Mouse (Mus musculus) embryonic fibroblast, embryonic 13.5 days (primary cell): ENCODE measurements at regions not wholly inside any gene's neighbourhood (a gene's known extent, or its start where the extent isn't known, plus 50 kb on each side); places are given as distances from the start of the nearest gene placed in this dataset.

ENCODE experiments used
- CTCF ChIP-seq: IDR thresholded peaks from 2 replicates; pipeline ENCODE4 v1.5.1; 2011; ENCODE audit warnings: mild to moderate bottlenecking, control low read depth, low read length, moderate library complexity, borderline replicate concordance; ENCODE audit not compliant: insufficient read depth
- POLR2A ChIP-seq: IDR thresholded peaks from 2 replicates; pipeline ENCODE4 v1.6.1; 2011; ENCODE audit warnings: low read depth, mild to moderate bottlenecking, control low read depth, low read length, moderate library complexity

- TF ChIP-seq POLR2A (no peak), CTCF (no peak)
Measured at GRCm38 (mm10) chr9:84774348-84774747, 538.2 kb upstream of the Gm11114 start.
